Mouse (Mus musculus) layer of hippocampus, postnatal 14 days (tissue): ENCODE measurements at regions not wholly inside any gene's neighbourhood (a gene's known extent, or its start where the extent isn't known, plus 50 kb on each side); places are given as distances from the start of the nearest gene placed in this dataset.

ENCODE experiments used
- DNase-seq, 2 experiments: peaks; one replicate each; pipeline ENCODE4 v3.0.0; 2021 to 2022; ENCODE audit warnings: low spot score in 2 of 2, mixed read lengths in 1 of 2

GRCm38 (mm10) chr15:59954345-59954744, 62.1 kb downstream of the 4933412E24Rik start:
- peak; percentile 68 to 92 for DNase-seq

GRCm38 (mm10) chr15:59953857-59954256, 62.6 kb downstream of the 4933412E24Rik start:
- DNase-seq, result no peak

GRCm38 (mm10) chr15:59950617-59951216, 65.7 kb downstream of the 4933412E24Rik start:
- no peak for DNase-seq

- DNase-seq, result no peak
Observed at GRCm38 (mm10) chr15:59945208-59945607, 71.2 kb downstream of the 4933412E24Rik start.

GRCm38 (mm10) chr15:59936486-59936885, 79.9 kb downstream of the 4933412E24Rik start:
- DNase-seq, result peak in 1 of 2 experiments; percentile 42

- DNase-seq, result no peak
Observed at GRCm38 (mm10) chr15:59913860-59914259, 102.6 kb downstream of the 4933412E24Rik start.

- no peak for DNase-seq
Observed at GRCm38 (mm10) chr15:59908300-59908699, 108.1 kb downstream of the 4933412E24Rik start.

GRCm38 (mm10) chr15:59905832-59906797, 110.3 kb downstream of the 4933412E24Rik start:
- DNase-seq, result peak in 1 of 2 experiments; percentile 39

GRCm38 (mm10) chr15:59904741-59905140, 111.7 kb downstream of the 4933412E24Rik start:
- no peak for DNase-seq

GRCm38 (mm10) chr15:59888996-59889395, 127.4 kb downstream of the 4933412E24Rik start:
- no peak for DNase-seq

GRCm38 (mm10) chr15:59888131-59888459, 128.3 kb downstream of the 4933412E24Rik start:
- DNase-seq, result no peak

GRCm38 (mm10) chr15:59887381-59888130, 128.9 kb downstream of the 4933412E24Rik start:
- no peak for DNase-seq

GRCm38 (mm10) chr15:59886036-59886435, 130.4 kb downstream of the 4933412E24Rik start:
- no peak for DNase-seq

- DNase-seq, result no peak
Observed at GRCm38 (mm10) chr15:59882444-59882843, 134.0 kb downstream of the 4933412E24Rik start.

- no peak for DNase-seq
Observed at GRCm38 (mm10) chr15:59880426-59880825, 136.0 kb downstream of the 4933412E24Rik start.

GRCm38 (mm10) chr15:59879311-59879710, 137.1 kb downstream of the 4933412E24Rik start:
- DNase-seq, result no peak

GRCm38 (mm10) chr15:59876279-59876742, 140.1 kb downstream of the 4933412E24Rik start:
- DNase-seq, result peak in 1 of 2 experiments; percentile 60

GRCm38 (mm10) chr15:59866701-59867100, 149.7 kb downstream of the 4933412E24Rik start:
- DNase-seq, result no peak

GRCm38 (mm10) chr15:59864746-59865499, 151.5 kb downstream of the 4933412E24Rik start:
- DNase-seq, result peak in 1 of 2 experiments; percentile 24

- no peak for DNase-seq
Observed at GRCm38 (mm10) chr15:59852271-59853000, 164.0 kb downstream of the 4933412E24Rik start.
